Mouse (Mus musculus) heart, postnatal 0 days (tissue): ENCODE results near the gene Coa5. TPM values are rescaled to one million over a fixed set of nuclear protein-coding genes. Genes with fewer than 3 reads are reported as not detected.

Experiments
- ATAC-seq: fragments of 200-750 bp; cut with Nextera tagmentation; 2 replicates; pipeline ENCODE4 v1.8.0; 2017; ENCODE audit warnings: low read depth, moderate number of reproducible peaks, moderate library complexity; ENCODE audit not compliant: insufficient read depth
- DNase-seq: peaks from one replicate; pipeline ENCODE4 v3.0.0-alpha.2; 2016; ENCODE audit warnings: low spot score
- H3K27ac ChIP-seq: fragments of 300-500 bp; sonication (generic); 2 replicates; pipeline ENCODE4 v1.5.1; 2014; ENCODE audit warnings: low read depth, mild to moderate bottlenecking
- H3K27me3 ChIP-seq: fragments of 300-500 bp; sonication (generic); 2 replicates; pipeline ENCODE4 v1.6.1; 2014; ENCODE audit warnings: low read length, mixed read lengths; ENCODE audit not compliant: control insufficient read depth, insufficient read depth
- H3K36me3 ChIP-seq: fragments of 300-500 bp; sonication (generic); replicated peaks from 2 replicates; pipeline ENCODE4 v1.6.1; 2014; ENCODE audit warnings: low read length, mixed read lengths; ENCODE audit not compliant: control insufficient read depth, insufficient read depth
- H3K4me1 ChIP-seq: fragments of 300-500 bp; sonication (generic); 2 replicates; pipeline ENCODE4 v1.6.1; 2014; ENCODE audit warnings: antibody characterized with exemption; ENCODE audit not compliant: control insufficient read depth, insufficient read depth
- H3K4me2 ChIP-seq: fragments of 300-500 bp; sonication (generic); 2 replicates; pipeline ENCODE4 v1.6.1; 2014; ENCODE audit warnings: low read depth, mild to moderate bottlenecking, low read length, moderate library complexity
- H3K4me3 ChIP-seq: fragments of 300-500 bp; sonication (generic); 2 replicates; pipeline ENCODE4 v1.5.1; 2014; ENCODE audit warnings: low read depth, low read length
- H3K9ac ChIP-seq: fragments of 300-500 bp; sonication (generic); replicated peaks from 2 replicates; pipeline ENCODE4 v1.6.1; 2014; ENCODE audit warnings: low read depth, low read length, mixed read lengths
- H3K9me3 ChIP-seq: fragments of 300-500 bp; sonication (generic); replicated peaks from 2 replicates; pipeline ENCODE4 v1.6.1; 2016; ENCODE audit warnings: low read length; ENCODE audit not compliant: control insufficient read depth
- CTCF ChIP-seq: IDR thresholded peaks from 2 replicates; pipeline ENCODE4 v1.5.1; 2016; ENCODE audit warnings: antibody characterized with exemption, control low read depth, low read depth
- EP300 ChIP-seq: IDR thresholded peaks from 2 replicates; pipeline ENCODE4 v1.6.1; 2016; ENCODE audit warnings: antibody characterized with exemption, low read depth
- WGBS: fragments of 180-500 bp; shearing (Covaris S2); extraction: QIAGEN DNeasy Blood & Tissue Kit; methylation state at CpG from one replicate; pipeline ENCODE4 v1.1.7; 2014; 5-methylcytosine and 5-hydroxymethylcytosine counted together
- polyA plus RNA-seq: library from polyadenylated mRNA; unstranded; fragments of >200 nt; fragmentation: Nextera tagmentation; extraction: Ambion mirVana; gene quantifications from 2 replicates; pipeline ENCODE4 v1.2.1, GENCODE M21; 2015
- total RNA-seq: library from RNA; depleted of rRNA; stranded (reverse); fragments of >200 nt; gene quantifications from 2 replicates; pipeline ENCODE4 v1.2.3, GENCODE M21; 2014; ENCODE audit warnings: low replicate concordance

The Coa5 gene
- total and polyA plus RNA-seq, 2 experiments from 2014 or later: 60.1 to 65.0 TPM

DNA sequence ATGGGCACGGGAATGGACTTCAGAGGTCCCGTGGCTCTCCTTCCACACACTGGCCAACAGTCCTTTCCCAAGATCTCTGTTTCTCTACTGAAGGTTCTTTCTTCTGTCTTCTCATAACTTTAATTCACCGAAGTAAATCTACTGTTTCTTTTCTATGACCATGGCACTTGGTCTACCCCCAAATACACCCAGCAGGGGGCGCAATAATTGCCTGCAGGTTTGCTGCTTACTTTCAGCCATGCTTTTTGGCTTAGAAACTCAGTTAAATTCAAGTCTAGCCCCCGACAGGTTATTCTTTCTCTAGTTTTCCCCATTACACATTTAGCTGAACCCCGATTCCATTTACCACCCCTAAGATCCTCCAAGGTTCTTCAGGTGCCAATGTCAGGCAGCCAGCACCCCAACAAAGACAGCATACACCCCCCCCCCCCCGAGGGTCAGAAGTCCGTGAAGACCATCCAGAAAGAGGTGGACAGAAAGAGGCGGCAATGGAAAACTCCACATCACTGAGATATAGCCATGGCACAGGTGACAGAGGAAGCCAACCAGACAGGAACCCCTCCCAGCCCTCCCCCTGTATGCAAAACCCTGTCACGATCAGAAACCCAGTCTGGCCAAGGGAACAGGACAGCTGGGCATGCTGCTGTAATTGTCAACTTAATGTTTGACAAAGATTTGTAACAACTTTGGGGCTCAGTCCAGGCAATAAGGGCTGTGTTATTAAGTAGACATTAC, 18.6 kb upstream of the Coa5 start:
- 74% methylated on average over 10 of the region's 10 CpGs for WGBS
- no peak for ATAC-seq
- H3K27ac ChIP-seq: no peak overlapping the region
- no peak overlapping the region for H3K9ac ChIP-seq
- no peaks in the 10 kb centered on the region for H3K9me3 ChIP-seq
- no peak for TF ChIP-seq EP300
- TF ChIP-seq CTCF: peak; percentile 52
- DNase-seq: no peak
- peaks cover 33% of the 10 kb centered on the region for H3K36me3 ChIP-seq
- no peak overlapping the region for H3K4me2 ChIP-seq
- no peaks in the 10 kb centered on the region for H3K4me1 ChIP-seq
- H3K4me3 ChIP-seq: no peak overlapping the region
- no peaks in the 10 kb centered on the region for H3K27me3 ChIP-seq

DNA sequence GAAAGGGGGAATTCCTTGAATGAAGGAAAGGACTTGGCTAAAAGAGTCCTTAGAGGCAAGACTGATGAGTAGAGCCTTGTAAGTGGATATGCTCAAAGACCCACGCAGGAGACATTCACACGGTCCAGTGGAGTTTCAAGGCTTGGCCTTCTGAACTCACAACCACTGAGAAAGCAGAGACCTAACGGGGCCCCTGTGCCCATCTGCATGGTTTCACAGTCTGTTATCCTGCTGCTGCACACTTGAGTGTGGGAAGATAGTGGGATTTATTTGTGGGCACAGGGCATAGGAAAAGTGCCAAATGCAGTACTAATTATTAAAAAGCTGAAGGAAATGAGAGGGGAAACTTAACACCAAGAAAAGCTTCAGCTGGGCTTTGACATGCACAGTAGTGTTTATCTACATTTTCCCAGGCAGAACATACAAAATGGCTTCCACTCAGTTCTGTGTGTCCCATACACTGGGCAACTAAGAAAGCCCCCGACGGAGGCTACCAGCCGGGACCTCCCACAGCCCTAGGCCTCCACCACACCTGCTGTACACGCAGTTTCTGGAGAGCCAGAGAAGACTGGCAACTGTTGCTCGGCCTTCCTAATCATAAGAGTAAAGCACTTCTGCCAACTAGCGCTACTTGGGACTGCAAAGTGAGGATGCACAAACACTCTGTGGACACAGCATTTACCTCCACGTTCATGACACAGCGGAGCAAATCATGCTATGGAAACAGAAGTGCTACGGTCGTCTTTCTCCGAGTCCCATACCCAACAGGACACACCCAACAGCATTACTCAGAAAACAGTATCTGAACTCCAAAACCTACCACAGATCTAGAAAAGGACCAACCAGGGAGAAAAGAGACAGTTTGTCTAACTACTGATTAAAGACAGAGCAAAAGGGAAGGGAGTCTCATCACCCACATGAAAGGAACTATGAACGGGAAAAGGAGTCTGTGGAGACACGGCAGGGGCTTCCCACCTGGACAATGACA, 13.2 kb upstream of the Coa5 start:
- Histone ChIP-seq H3K4me2 (no peak overlapping the region), H3K36me3 (peaks cover 51% of the 10 kb centered on the region), H3K9ac (no peak overlapping the region), H3K27me3 (no peaks in the 10 kb centered on the region), H3K27ac (no peak overlapping the region), H3K9me3 (no peaks in the 10 kb centered on the region), H3K4me1 (no peaks in the 10 kb centered on the region), H3K4me3 (no peak overlapping the region)
- no peak for ATAC-seq
- DNase-seq: no peak
- no peak for TF ChIP-seq EP300
- no peak for TF ChIP-seq CTCF
- 86% methylated on average over 16 of the region's 16 CpGs for WGBS

DNA sequence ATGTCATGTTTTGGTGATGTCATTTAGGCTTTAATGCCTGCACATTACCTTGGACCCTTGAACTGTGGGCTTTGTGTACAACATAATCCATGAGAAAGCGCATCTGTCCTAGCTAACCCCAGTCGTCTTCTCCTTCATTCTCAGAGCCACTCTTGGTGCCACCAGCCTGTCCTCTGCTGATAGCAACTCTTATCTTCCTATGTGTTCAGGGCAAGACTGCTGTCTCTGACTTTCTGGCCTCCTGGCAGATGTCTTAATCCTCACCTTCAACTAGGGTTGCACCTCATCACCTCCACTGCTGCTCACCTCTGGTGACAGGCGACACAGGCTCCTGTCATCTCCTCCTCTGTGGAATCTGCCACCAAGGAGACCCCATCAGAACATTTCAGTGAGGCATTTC, 6.5 kb upstream of the Coa5 start:
- Histone ChIP-seq H3K27ac (no peak overlapping the region), H3K4me1 (no peaks in the 10 kb centered on the region), H3K4me2 (no peak overlapping the region), H3K27me3 (no peaks in the 10 kb centered on the region), H3K9me3 (no peaks in the 10 kb centered on the region), H3K36me3 (peaks cover 81% of the 10 kb centered on the region), H3K9ac (no peak overlapping the region), H3K4me3 (no peak overlapping the region)
- DNase-seq: no peak
- no peak for TF ChIP-seq EP300
- TF ChIP-seq CTCF: no peak
- ATAC-seq: no peak
- 66% methylated on average over 3 of the region's 3 CpGs for WGBS

DNA sequence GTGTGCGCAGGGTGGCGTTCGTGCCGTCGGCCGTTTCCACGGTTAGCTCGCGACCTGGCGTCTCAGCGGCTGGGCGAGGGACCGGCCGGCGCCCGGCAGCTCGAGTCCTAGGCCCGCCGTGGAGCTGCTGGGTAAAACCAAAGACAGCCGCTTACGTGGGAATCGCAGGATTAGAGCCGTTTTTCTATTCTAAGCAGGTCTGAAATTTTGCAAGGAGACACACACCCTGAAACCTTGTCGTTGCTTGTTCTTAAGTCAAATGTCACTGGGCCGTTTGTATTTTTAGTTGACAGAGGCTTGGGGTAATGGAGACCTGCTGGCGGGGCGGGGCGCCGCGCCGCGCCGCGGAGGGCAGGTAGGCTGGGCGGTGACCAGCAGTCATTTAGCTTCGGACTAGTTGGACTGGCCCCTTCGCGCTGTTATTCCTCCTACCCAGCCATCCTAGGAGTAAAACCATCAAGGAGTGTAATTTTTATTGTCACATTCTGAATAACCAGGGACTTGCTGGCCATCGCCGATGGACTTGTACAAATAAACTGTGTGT, 466 bp upstream of the Coa5 start:
- H3K27ac ChIP-seq: peak overlapping the region; percentile 87
- H3K4me3 ChIP-seq: peak overlapping the region; percentile 93
- peak overlapping the region; percentile 86 for H3K4me2 ChIP-seq
- peaks cover 15% of the 10 kb centered on the region for H3K4me1 ChIP-seq
- 2% methylated on average over 40 of the region's 40 CpGs for WGBS
- DNase-seq: no peak
- no peaks in the 10 kb centered on the region for H3K27me3 ChIP-seq
- ATAC-seq: peak; percentile 25
- no peaks in the 10 kb centered on the region for H3K9me3 ChIP-seq
- TF ChIP-seq CTCF: no peak
- TF ChIP-seq EP300: no peak
- peaks cover 57% of the 10 kb centered on the region for H3K36me3 ChIP-seq
- peak overlapping the region; percentile 91 for H3K9ac ChIP-seq

DNA sequence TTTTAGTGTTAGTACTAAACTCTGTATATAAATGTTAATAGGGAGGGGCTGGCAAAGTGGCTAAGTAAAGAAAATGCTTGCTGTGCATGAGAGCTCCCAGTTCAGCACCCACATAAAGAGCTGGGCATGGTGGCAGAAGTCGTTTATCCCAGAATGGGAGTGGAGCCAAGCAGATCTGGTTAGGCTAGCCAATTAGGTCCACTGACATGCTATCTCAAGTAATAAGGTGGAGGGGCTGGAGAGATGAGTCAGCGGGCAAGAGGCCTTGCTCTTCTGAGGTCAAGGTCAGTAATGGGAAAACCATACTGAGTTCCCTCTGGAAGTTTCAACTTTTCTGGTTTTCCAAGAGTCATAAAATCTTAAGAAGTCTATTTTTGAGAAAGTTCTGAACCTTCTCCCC, 992 bp downstream of the Coa5 start:
- no peak for ATAC-seq
- Histone ChIP-seq H3K27me3 (no peaks in the 10 kb centered on the region), H3K4me1 (peaks cover 15% of the 10 kb centered on the region), H3K4me3 (peak overlapping the region; percentile 93), H3K4me2 (peak overlapping the region; percentile 86), H3K27ac (peak overlapping the region; percentile 82), H3K9ac (no peak overlapping the region; the same call in 1 of the 2 replicates), H3K36me3 (peaks cover 57% of the 10 kb centered on the region), H3K9me3 (no peaks in the 10 kb centered on the region; the same call in 1 of the 2 replicates)
- no peak for DNase-seq
- 24% methylated on average over 2 of the region's 2 CpGs for WGBS
- TF ChIP-seq CTCF: no peak
- no peak for TF ChIP-seq EP300
